Mouse (Mus musculus) MEL (cell line): ENCODE measurements around the gene Pkd1l2. TPM values are rescaled to one million over a fixed set of nuclear protein-coding genes. Genes with fewer than 3 reads are reported as not detected.

Experiments
- DNase-seq: peaks from one replicate; pipeline ENCODE4 v3.0.0; 2011; ENCODE audit warnings: low read depth, low spot score
- H3K27ac ChIP-seq: 2 replicates; pipeline ENCODE4 v1.5.1; 2012; ENCODE audit warnings: low read depth, mild to moderate bottlenecking, control low read depth, low read length, moderate library complexity; ENCODE audit not compliant: control insufficient read depth
- H3K27me3 ChIP-seq, 2 experiments: fragments of 150-350 bp in 1 of 2; sonication (generic) in 1 of 2; 2 replicates each; pipeline ENCODE4 v1.6.1; 2012; ENCODE audit warnings: low read length in 2 of 2, mild to moderate bottlenecking in 2 of 2, improper control_type of control experiment in 1 of 2, moderate library complexity in 1 of 2; ENCODE audit not compliant: insufficient read depth in 2 of 2, control insufficient read depth in 1 of 2
- H3K36me3 ChIP-seq, 2 experiments: 2 replicates each; pipeline ENCODE4 v1.6.1; 2012 to 2014; ENCODE audit warnings: low read length in 2 of 2, improper control_type of control experiment in 1 of 2, inconsistent platforms in 1 of 2, mild to moderate bottlenecking in 1 of 2; ENCODE audit not compliant: insufficient read depth in 2 of 2, control insufficient read depth in 1 of 2
- H3K4me1 ChIP-seq, 2 experiments: fragments of 150-350 bp in 1 of 2; sonication (generic) in 1 of 2; 2 replicates each; pipeline ENCODE4 v1.6.1; 2012; ENCODE audit warnings: low read length in 2 of 2, improper control_type of control experiment in 1 of 2, mild to moderate bottlenecking in 1 of 2; ENCODE audit not compliant: insufficient read depth in 2 of 2, control insufficient read depth in 1 of 2
- H3K4me3 ChIP-seq, 2 experiments: fragments of 150-350 bp in 1 of 2; sonication (generic) in 1 of 2; 2 replicates each; pipeline ENCODE4 v1.5.1; 2012; ENCODE audit warnings: low read depth in 2 of 2, low read length in 2 of 2, mild to moderate bottlenecking in 2 of 2, moderate library complexity in 2 of 2, control low read depth in 1 of 2, improper control_type of control experiment in 1 of 2; ENCODE audit not compliant: control insufficient read depth in 1 of 2, insufficient read depth in 1 of 2
- H3K79me2 ChIP-seq: 2 replicates; pipeline ENCODE4 v1.6.1; 2012; ENCODE audit warnings: mild to moderate bottlenecking, low read length, moderate library complexity; ENCODE audit not compliant: control insufficient read depth, poor library complexity, insufficient read depth
- H3K9ac ChIP-seq: 2 replicates; pipeline ENCODE4 v1.6.1; 2012; ENCODE audit warnings: low read depth, mild to moderate bottlenecking, control low read depth, low read length, moderate library complexity; ENCODE audit not compliant: control insufficient read depth, poor library complexity, severe bottlenecking
- H3K9me3 ChIP-seq: fragments of 150-350 bp; sonication (generic); replicated peaks from 2 replicates; pipeline ENCODE4 v1.6.1; 2012; ENCODE audit warnings: mild to moderate bottlenecking, low read length, improper control_type of control experiment, moderate library complexity; ENCODE audit not compliant: insufficient read depth
- BHLHE40 ChIP-seq: IDR thresholded peaks from 2 replicates; pipeline ENCODE4 v1.6.1; 2012; ENCODE audit warnings: low read depth, mild to moderate bottlenecking, inconsistent platforms, low read length, improper control_type of control experiment, borderline replicate concordance
- CHD1 ChIP-seq: IDR thresholded peaks from 2 replicates; pipeline ENCODE4 v1.6.1; 2012; ENCODE audit warnings: low read depth, mild to moderate bottlenecking, inconsistent platforms, low read length, improper control_type of control experiment
- E2F4 ChIP-seq: IDR thresholded peaks from 2 replicates; pipeline ENCODE4 v1.6.1; 2011; ENCODE audit warnings: low read depth, low read length, improper control_type of control experiment, borderline replicate concordance
- ELF1 ChIP-seq: IDR thresholded peaks from 2 replicates; pipeline ENCODE4 v1.6.1; 2014; ENCODE audit warnings: low read depth, mild to moderate bottlenecking, inconsistent platforms, low read length, improper control_type of control experiment, moderate library complexity
- ETS1 ChIP-seq: IDR thresholded peaks from 2 replicates; pipeline ENCODE4 v1.6.1; 2012; ENCODE audit warnings: low read depth, mild to moderate bottlenecking, inconsistent platforms, low read length, improper control_type of control experiment, moderate library complexity
- GABPA ChIP-seq: IDR thresholded peaks from 2 replicates; pipeline ENCODE4 v1.6.1; 2012; ENCODE audit warnings: low read depth, mild to moderate bottlenecking, inconsistent platforms, low read length, improper control_type of control experiment, moderate library complexity
- GATA1 ChIP-seq: IDR thresholded peaks from 2 replicates; pipeline ENCODE4 v1.6.1; 2011; ENCODE audit warnings: low read depth, low read length, improper control_type of control experiment
- MAFK ChIP-seq: IDR thresholded peaks from 2 replicates; pipeline ENCODE4 v1.6.1; 2011; ENCODE audit warnings: low read depth, mild to moderate bottlenecking, low read length, improper control_type of control experiment, borderline replicate concordance
- MAX ChIP-seq: IDR thresholded peaks from 2 replicates; pipeline ENCODE4 v1.6.1; 2011; ENCODE audit warnings: low read length, improper control_type of control experiment
- MXI1 ChIP-seq: IDR thresholded peaks from 2 replicates; pipeline ENCODE4 v1.6.1; 2011; ENCODE audit warnings: mild to moderate bottlenecking, low read depth, low read length, improper control_type of control experiment
- MYC ChIP-seq: IDR thresholded peaks from 2 replicates; pipeline ENCODE4 v1.6.1; 2011; ENCODE audit warnings: low read depth, mild to moderate bottlenecking, low read length, improper control_type of control experiment, moderate library complexity
- NRF1 ChIP-seq: IDR thresholded peaks from 2 replicates; pipeline ENCODE4 v1.6.1; 2014; ENCODE audit warnings: low read depth, mild to moderate bottlenecking, inconsistent platforms, low read length, improper control_type of control experiment, moderate library complexity; ENCODE audit not compliant: poor library complexity, insufficient read depth, severe bottlenecking
- POLR2A ChIP-seq, 2 experiments: IDR thresholded peaks; 2 replicates each; pipeline ENCODE4 v1.6.1; 2011 to 2012; ENCODE audit warnings: low read length in 2 of 2, mild to moderate bottlenecking in 2 of 2, control low read depth in 1 of 2, improper control_type of control experiment in 1 of 2, low read depth in 1 of 2, moderate library complexity in 1 of 2; ENCODE audit not compliant: control insufficient read depth in 1 of 2, insufficient read depth in 1 of 2, poor library complexity in 1 of 2
- POLR2AphosphoS2 ChIP-seq: IDR thresholded peaks from 2 replicates; pipeline ENCODE4 v1.6.1; 2011; ENCODE audit warnings: low read length, improper control_type of control experiment
- POLR2AphosphoS5 ChIP-seq: IDR thresholded peaks from 2 replicates; pipeline ENCODE4 v1.6.1; 2012; ENCODE audit warnings: low read depth, borderline replicate concordance, mild to moderate bottlenecking, inconsistent platforms, low read length, moderate library complexity, mixed read lengths
- RCOR1 ChIP-seq: IDR thresholded peaks from 2 replicates; pipeline ENCODE4 v1.6.1; 2012; ENCODE audit warnings: low read depth, mild to moderate bottlenecking, inconsistent platforms, low read length, improper control_type of control experiment
- SIN3A ChIP-seq: IDR thresholded peaks from 2 replicates; pipeline ENCODE4 v1.6.1; 2012; ENCODE audit warnings: low read length, improper control_type of control experiment, inconsistent platforms
- SMC3 ChIP-seq: IDR thresholded peaks from 2 replicates; pipeline ENCODE4 v1.6.1; 2011; ENCODE audit warnings: low read depth, low read length, improper control_type of control experiment
- TAL1 ChIP-seq: IDR thresholded peaks from 2 replicates; pipeline ENCODE4 v1.6.1; 2012; ENCODE audit warnings: mild to moderate bottlenecking, inconsistent platforms, low read length, moderate library complexity, mixed read lengths
- TCF12 ChIP-seq: IDR thresholded peaks from 2 replicates; pipeline ENCODE4 v1.6.1; 2014; ENCODE audit warnings: low read depth, mild to moderate bottlenecking, inconsistent platforms, low read length, improper control_type of control experiment, moderate library complexity
- UBTF ChIP-seq: IDR thresholded peaks from 2 replicates; pipeline ENCODE4 v1.6.1; 2012; ENCODE audit warnings: low read depth, mild to moderate bottlenecking, inconsistent platforms, low read length, improper control_type of control experiment, moderate library complexity, borderline replicate concordance; ENCODE audit not compliant: insufficient read depth
- USF1 ChIP-seq: IDR thresholded peaks from 2 replicates; pipeline ENCODE4 v1.6.1; 2014; ENCODE audit warnings: low read depth, mild to moderate bottlenecking, inconsistent platforms, low read length, improper control_type of control experiment, moderate library complexity
- USF2 ChIP-seq, 2 experiments: IDR thresholded peaks; 2 replicates each; pipeline ENCODE4 v1.6.1; 2011 to 2012; ENCODE audit warnings: improper control_type of control experiment in 2 of 2, low read length in 2 of 2, borderline replicate concordance in 1 of 2, inconsistent platforms in 1 of 2, low read depth in 1 of 2, mild to moderate bottlenecking in 1 of 2; ENCODE audit not compliant: insufficient read depth in 1 of 2
- ZC3H11A ChIP-seq: IDR thresholded peaks from 2 replicates; pipeline ENCODE4 v1.6.1; 2012; ENCODE audit warnings: low read depth, mild to moderate bottlenecking, inconsistent platforms, low read length, improper control_type of control experiment
- ZNF384 ChIP-seq: IDR thresholded peaks from 2 replicates; pipeline ENCODE4 v1.6.1; 2012; ENCODE audit warnings: low read depth, mild to moderate bottlenecking, inconsistent platforms, low read length, improper control_type of control experiment
- polyA plus RNA-seq, 2 experiments: library from polyadenylated mRNA; stranded (reverse) in 1 of 2; unstranded in 1 of 2; fragments of >175 nt in 1 of 2; fragments of >200 nt in 1 of 2; gene quantifications; 2 replicates each; pipeline versions ENCODE4 v1.2.1 to v1.2.4; 2012; ENCODE audit warnings: low replicate concordance in 2 of 2, low read depth in 1 of 2; ENCODE audit not compliant: insufficient read length in 2 of 2, insufficient read depth in 1 of 2, missing spikeins in 1 of 2
- total RNA-seq: library from RNA; depleted of rRNA; stranded (reverse); fragments of 300-350 nt; gene quantifications from 2 replicates; pipeline ENCODE4 v1.2.3, GENCODE M21; 2012

The Pkd1l2 gene
- total and polyA plus RNA-seq, 3 experiments = 0.86 to 1.5 TPM; not detected in 1

DNA sequence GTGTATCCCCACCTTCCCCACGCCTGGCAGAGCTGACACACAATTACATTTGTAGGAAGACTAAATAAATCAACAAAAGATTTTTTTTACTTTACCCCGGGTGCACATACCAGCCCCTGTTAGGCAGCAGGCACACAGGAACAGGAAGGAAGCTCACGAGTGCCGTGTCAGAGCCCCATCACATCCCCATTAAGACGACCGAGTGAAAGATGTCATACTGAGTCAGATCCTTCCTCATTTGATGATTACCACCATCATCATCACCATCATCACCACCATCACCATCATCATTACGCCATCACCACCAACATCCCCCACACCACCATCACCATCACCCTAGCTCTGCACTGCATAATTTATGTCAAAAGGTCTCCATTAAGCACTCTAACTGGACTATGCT lies 15.3 kb downstream of the Pkd1l2 start:
- Histone ChIP-seq H3K9ac (no peak overlapping the region), H3K9me3 (no peaks in the 10 kb centered on the region), H3K27ac (no peak overlapping the region), H3K79me2 (no peaks in the 10 kb centered on the region), H3K36me3 (no peaks in the 10 kb centered on the region), H3K27me3 (no peaks in the 10 kb centered on the region), H3K4me3 (no peak overlapping the region), H3K4me1 (no peaks in the 10 kb centered on the region)
- no peak for TF ChIP-seq TAL1
- no peak for TF ChIP-seq UBTF
- TF ChIP-seq POLR2A (IDR thresholded peaks at IDR 0.05; ENCODE audit: control insufficient read depth in 1 of 2, insufficient read depth in 1 of 2, low read depth in 1 of 2, low read length in 2 of 2, poor library complexity in 1 of 2) = no peak
- no peak for TF ChIP-seq SIN3A
- TF ChIP-seq RCOR1 = no peak
- no peak for TF ChIP-seq ETS1
- TF ChIP-seq GABPA = no peak
- no peak for TF ChIP-seq MYC
- no peak for TF ChIP-seq ELF1
- no peak for TF ChIP-seq POLR2AphosphoS2
- TF ChIP-seq USF2 (IDR thresholded peaks at IDR 0.05; ENCODE audit: borderline replicate concordance in 1 of 2, insufficient read depth in 1 of 2, low read depth in 1 of 2, low read length in 2 of 2) = no peak
- TF ChIP-seq MAX = no peak
- no peak for DNase-seq

DNA sequence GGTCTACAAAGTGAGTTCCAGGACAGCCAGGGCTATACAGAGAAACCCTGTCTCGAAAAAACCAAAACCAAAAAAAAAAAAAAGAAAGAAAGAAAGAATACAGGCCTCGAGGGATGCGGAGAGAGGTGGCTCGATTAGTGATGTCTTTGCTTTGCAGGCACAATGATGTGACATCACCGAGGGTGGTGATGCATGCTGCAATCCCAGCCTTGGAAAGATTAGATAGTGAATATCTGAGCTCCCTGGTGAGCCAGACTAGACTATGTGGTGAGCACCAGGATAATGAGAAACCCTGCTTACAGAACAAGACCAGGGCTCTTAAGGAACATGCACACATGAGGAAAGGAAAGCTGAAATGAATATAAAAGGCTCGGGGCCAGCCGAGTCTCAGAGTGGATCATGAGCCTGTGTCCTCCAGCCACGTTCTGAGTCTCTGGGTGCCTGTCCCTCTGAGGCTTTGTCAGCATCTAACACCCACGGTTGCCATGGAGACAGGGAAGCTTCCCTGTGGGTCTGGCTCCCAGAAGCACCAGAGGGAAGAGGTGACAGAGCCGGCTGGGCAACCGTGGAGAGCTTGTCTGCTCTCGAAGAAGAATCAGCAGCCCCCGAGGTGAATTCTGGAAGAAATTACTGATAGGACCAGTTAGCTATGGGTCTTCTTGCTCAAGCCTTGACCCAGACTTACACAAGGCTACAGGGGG lies 20.9 kb downstream of the Pkd1l2 start:
- no peaks in the 10 kb centered on the region for H3K9me3 ChIP-seq
- no peaks in the 10 kb centered on the region for H3K79me2 ChIP-seq
- H3K4me3 ChIP-seq = no peak overlapping the region
- no peaks in the 10 kb centered on the region for H3K27me3 ChIP-seq
- no peak overlapping the region for H3K9ac ChIP-seq
- peak; percentile 27 for DNase-seq
- no peaks in the 10 kb centered on the region for H3K36me3 ChIP-seq
- H3K4me1 ChIP-seq = peaks cover 0 to 2% of the 10 kb centered on the region in 2 experiments; a peak in 1 of 4 replicates
- TF ChIP-seq RCOR1 (peak; percentile 42; the same call in 1 of the 2 replicates), GATA1 (0 out of 2 replicates have a peak, but pooled peaks have one; percentile 23), MXI1 (no peak)
- H3K27ac ChIP-seq = no peak overlapping the region

DNA sequence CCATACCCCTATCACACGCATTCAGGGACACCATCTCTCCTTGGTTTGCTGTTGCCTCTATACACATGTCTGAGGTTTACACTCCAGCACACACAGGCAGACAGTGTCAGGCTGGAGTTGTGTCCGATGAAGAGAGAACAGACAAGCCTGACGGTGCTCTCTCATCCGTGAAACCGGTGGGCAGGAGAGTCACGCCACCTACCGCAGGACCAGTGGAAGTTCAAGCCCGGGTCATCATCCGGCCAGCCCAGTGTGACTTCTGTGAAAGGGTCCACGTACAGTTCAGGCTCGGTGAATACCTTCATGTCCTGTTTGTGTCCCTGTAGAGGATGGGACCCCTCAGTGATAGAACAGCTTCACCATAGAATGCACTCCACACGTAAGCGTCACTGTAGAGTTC lies 21.9 kb downstream of the Pkd1l2 start:
- Histone ChIP-seq H3K4me1 (peaks cover 2 to 12% of the 10 kb centered on the region in 2 experiments; a peak in 1 of 4 replicates), H3K27me3 (no peaks in the 10 kb centered on the region), H3K9ac (no peak overlapping the region), H3K4me3 (no peak overlapping the region), H3K79me2 (no peaks in the 10 kb centered on the region), H3K27ac (no peak overlapping the region), H3K36me3 (no peaks in the 10 kb centered on the region; a peak in 1 of 4 replicates), H3K9me3 (no peaks in the 10 kb centered on the region)
- no peak for DNase-seq
- TF ChIP-seq ELF1 (no peak), USF2 (IDR thresholded peaks at IDR 0.05; ENCODE audit: borderline replicate concordance in 1 of 2, insufficient read depth in 1 of 2, low read depth in 1 of 2, low read length in 2 of 2) (no peak), ZNF384 (no peak), E2F4 (no peak), ZC3H11A (no peak), CHD1 (no peak), TCF12 (no peak), POLR2AphosphoS5 (no peak), SMC3 (no peak), USF1 (no peak), BHLHE40 (no peak), MAFK (no peak), POLR2AphosphoS2 (no peak), TAL1 (no peak), NRF1 (no peak), ETS1 (no peak), POLR2A (IDR thresholded peaks at IDR 0.05; ENCODE audit: control insufficient read depth in 1 of 2, insufficient read depth in 1 of 2, low read depth in 1 of 2, low read length in 2 of 2, poor library complexity in 1 of 2) (no peak)
